ENCODE assay signal across 9 mouse cellular contexts in the genomic region with DNA sequence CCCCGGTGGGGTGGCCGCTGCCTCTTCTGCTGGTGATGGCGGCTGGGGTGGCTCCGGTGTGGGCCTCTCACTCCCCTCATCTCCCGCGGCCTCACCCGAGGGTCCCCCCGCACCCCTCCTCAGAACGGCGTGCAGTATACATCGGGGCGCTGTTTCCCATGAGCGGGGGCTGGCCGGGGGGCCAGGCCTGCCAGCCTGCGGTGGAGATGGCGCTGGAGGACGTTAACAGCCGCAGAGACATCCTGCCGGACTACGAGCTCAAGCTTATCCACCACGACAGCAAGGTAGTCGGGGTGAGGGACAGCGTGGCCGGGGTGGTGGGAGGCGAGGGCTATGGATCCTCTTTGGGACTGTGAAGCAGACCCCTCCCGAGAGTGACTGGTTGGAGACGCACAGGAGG. TPM values are rescaled to one million over a fixed set of nuclear protein-coding genes. Genes with fewer than 3 reads are reported as not detected.
A peak's percentile ranks its signal among the peaks of the same experiment; 100 is the strongest.
DNase-seq lines count a peak whose midpoint lies in the region; ATAC-seq and TF ChIP-seq lines count a peak whose summit lies in the region.
"Had no signal": no experiment of that assay in that cellular context is flagged by ENCODE, and none has a peak within 500 bp of the region (broad histone marks: within the 10 kb centered on the region; RNA-seq: fewer than 3 reads in every experiment).

No protein-coding gene starts in this region.

- 26% methylated on average over 27 of the region's 27 CpGs for WGBS in kidney, adult 2 months
- 24% methylated on average over 27 of the region's 27 CpGs for WGBS in bone marrow, adult 2 months
- 1% methylated on average over 27 of the region's 27 CpGs for WGBS in forebrain, embryonic 12.5 days
- WGBS in limb, embryonic 15.5 days, result 8% methylated on average over 16 of the region's 27 CpGs
- 5% methylated on average over 25 of the region's 27 CpGs for WGBS in stomach, embryonic 15.5 days

- peak overlapping the region; percentile 92 for H3K9ac ChIP-seq in forebrain, embryonic 12.5 days
- peak overlapping the region; percentile 55 for H3K9ac ChIP-seq in limb, embryonic 15.5 days
- peak overlapping the region; percentile 61; the same call in 1 of the 2 replicates for H3K9ac ChIP-seq in stomach, embryonic 15.5 days

- no peak overlapping the region for H3K27ac ChIP-seq in kidney, adult 2 months (ENCODE audit: insufficient read depth, low read depth, low read length)
- H3K27ac ChIP-seq in bone marrow, adult 2 months (ENCODE audit: control insufficient read depth, insufficient read depth, low read depth, low read length, poor library complexity), result no peak overlapping the region
- H3K27ac ChIP-seq in forebrain, embryonic 12.5 days, result peak overlapping the region; percentile 81
- no peak overlapping the region for H3K27ac ChIP-seq in limb, embryonic 15.5 days
- H3K27ac ChIP-seq in stomach, embryonic 15.5 days, result no peak overlapping the region

- no peak for DNase-seq in kidney, adult 2 months
- DNase-seq in kidney, adult 18-20 months, result no peak
- no peak for DNase-seq in urinary bladder, postnatal 14 days (ENCODE audit: low spot score)

- no peaks in the 10 kb centered on the region for H3K9me3 ChIP-seq in forebrain, embryonic 12.5 days
- H3K9me3 ChIP-seq in limb, embryonic 15.5 days, result no peaks in the 10 kb centered on the region
- no peaks in the 10 kb centered on the region for H3K9me3 ChIP-seq in stomach, embryonic 15.5 days

- ATAC-seq in forebrain, embryonic 12.5 days (ENCODE audit: low FRiP score), result peak; percentile 33
- ATAC-seq in limb, embryonic 15.5 days (ENCODE audit: insufficient number of reproducible peaks, low FRiP score, low TSS enrichment, low read depth), result no peak
- ATAC-seq in stomach, embryonic 15.5 days (ENCODE audit: insufficient read depth, low FRiP score, low read depth), result peak; percentile 2; the same call in 1 of the 2 replicates
- ATAC-seq in megakaryocyte-erythroid progenitor cell, adult 5-6 weeks (replicated peaks; ENCODE audit: low FRiP score, low TSS enrichment, poor library complexity, severe bottlenecking), result no peak

- no peaks in the 10 kb centered on the region; the same call in 1 of the 2 replicates for H3K36me3 ChIP-seq in kidney, adult 2 months (ENCODE audit: control insufficient read depth, insufficient read depth, low read length)
- peaks cover 22% of the 10 kb centered on the region for H3K36me3 ChIP-seq in forebrain, embryonic 12.5 days (replicated peaks)
- peaks cover 19% of the 10 kb centered on the region; the same call in 1 of the 2 replicates for H3K36me3 ChIP-seq in limb, embryonic 15.5 days
- H3K36me3 ChIP-seq in stomach, embryonic 15.5 days, result peaks cover 5% of the 10 kb centered on the region; the same call in 1 of the 2 replicates

- H3K4me1 ChIP-seq in kidney, adult 2 months (ENCODE audit: control insufficient read depth, insufficient read depth, low read length), result no peaks in the 10 kb centered on the region; the same call in 1 of the 2 replicates
- no peaks in the 10 kb centered on the region; the same call in 1 of the 2 replicates for H3K4me1 ChIP-seq in bone marrow, adult 2 months (ENCODE audit: control insufficient read depth, insufficient read depth, low read length)
- H3K4me1 ChIP-seq in forebrain, embryonic 12.5 days, result peaks cover 51% of the 10 kb centered on the region
- peaks cover 37% of the 10 kb centered on the region for H3K4me1 ChIP-seq in limb, embryonic 15.5 days
- peaks cover 31% of the 10 kb centered on the region for H3K4me1 ChIP-seq in stomach, embryonic 15.5 days

- no peak for TF ChIP-seq CTCF in kidney, adult 2 months (conservative IDR thresholded peaks at IDR 0.05; ENCODE audit: insufficient read depth, insufficient read length, low read depth, low read length)
- TF ChIP-seq CTCF in bone marrow, adult 2 months (IDR thresholded peaks at IDR 0.05; ENCODE audit: control insufficient read depth, insufficient read depth, low read length), result no peak

- no peaks in the 10 kb centered on the region for H3K27me3 ChIP-seq in kidney, adult 2 months (replicated peaks; ENCODE audit: control insufficient read depth, insufficient read depth, low read length)
- H3K27me3 ChIP-seq in forebrain, embryonic 12.5 days, result peaks cover 12% of the 10 kb centered on the region
- peaks cover 4% of the 10 kb centered on the region for H3K27me3 ChIP-seq in limb, embryonic 15.5 days
- H3K27me3 ChIP-seq in stomach, embryonic 15.5 days (replicated peaks), result no peaks in the 10 kb centered on the region

- H3K4me3 ChIP-seq in kidney, adult 2 months (ENCODE audit: insufficient read depth, low read depth, low read length), result peak overlapping the region; percentile 55; the same call in 1 of the 2 replicates
- H3K4me3 ChIP-seq in bone marrow, adult 2 months (replicated peaks; ENCODE audit: control insufficient read depth, low read depth, low read length), result peak overlapping the region; percentile 48
- H3K4me3 ChIP-seq in forebrain, embryonic 12.5 days (replicated peaks), result peak overlapping the region; percentile 74
- peak overlapping the region; percentile 64 for H3K4me3 ChIP-seq in limb, embryonic 15.5 days
- peak overlapping the region; percentile 55 for H3K4me3 ChIP-seq in stomach, embryonic 15.5 days (replicated peaks)

- peak overlapping the region; percentile 80 for H3K4me2 ChIP-seq in forebrain, embryonic 12.5 days
- H3K4me2 ChIP-seq in limb, embryonic 15.5 days, result peak overlapping the region; percentile 92
- peak overlapping the region; percentile 84 for H3K4me2 ChIP-seq in stomach, embryonic 15.5 days

- no peak for TF ChIP-seq POLR2A in kidney, adult 2 months (IDR thresholded peaks at IDR 0.05; ENCODE audit: low read depth, low read length)
- TF ChIP-seq POLR2A in bone marrow, adult 2 months (IDR thresholded peaks at IDR 0.05; ENCODE audit: borderline replicate concordance, control insufficient read depth, low read depth, low read length), result no peak

RNA-seq across cellular contexts. Expression of a gene that starts 5.1 kb away (rescaled TPM):
- polyA plus RNA-seq in kidney, adult 2 months (2012; rRNA removed), result 21.0 TPM in 2 replicates
- polyA plus RNA-seq in bone marrow, adult 2 months (2011; ENCODE audit: insufficient read depth, insufficient read length, low replicate concordance, missing spikeins), result 19.5 and 47.1 TPM in 2 replicates
- 31.7 and 32.6 TPM in 2 replicates for polyA plus RNA-seq in forebrain, embryonic 12.5 days (2016; fragmentation: Nextera tagmentation; extraction: Ambion mirVana)
- polyA plus RNA-seq in limb, embryonic 15.5 days (2015; fragmentation: Nextera tagmentation; extraction: Ambion mirVana), result 8.1 and 8.7 TPM in 2 replicates
- 8.6 and 11.2 TPM in 2 replicates for polyA plus RNA-seq in stomach, embryonic 15.5 days (2015; fragmentation: Nextera tagmentation; extraction: Ambion mirVana)
- 9.1 and 11.1 TPM in 2 replicates for total RNA-seq in megakaryocyte-erythroid progenitor cell, adult 5-6 weeks (2014; fragmentation: Nextera tagmentation)
- 0.91 and 0.99 TPM in 2 replicates for total RNA-seq in megakaryocyte-erythroid progenitor cell, adult 5-6 weeks (2017)

RNA-seq across cellular contexts. Expression of a gene that starts 27.7 kb away (rescaled TPM):
- not detected in 2 replicates for polyA plus RNA-seq in kidney, adult 2 months (2012; rRNA removed)
- polyA plus RNA-seq in bone marrow, adult 2 months (2011; ENCODE audit: insufficient read depth, insufficient read length, low replicate concordance, missing spikeins), result not detected in 2 replicates
- polyA plus RNA-seq in forebrain, embryonic 12.5 days (2016; fragmentation: Nextera tagmentation; extraction: Ambion mirVana), result 1.1 and 1.2 TPM in 2 replicates
- 0.14 TPM in 1 of 2 replicates, not detected in the other for polyA plus RNA-seq in limb, embryonic 15.5 days (2015; fragmentation: Nextera tagmentation; extraction: Ambion mirVana)
- 0.10 and 0.13 TPM in 2 replicates for polyA plus RNA-seq in stomach, embryonic 15.5 days (2015; fragmentation: Nextera tagmentation; extraction: Ambion mirVana)
- not detected in 2 replicates for total RNA-seq in megakaryocyte-erythroid progenitor cell, adult 5-6 weeks (2014; fragmentation: Nextera tagmentation)
- total RNA-seq in megakaryocyte-erythroid progenitor cell, adult 5-6 weeks (2017), result not detected in 2 replicates
- polyA plus RNA-seq: large intestine, adult 2 months had no signal

RNA-seq across cellular contexts. Expression of a gene that starts 37.4 kb away (rescaled TPM):
- not detected in 2 replicates for polyA plus RNA-seq in kidney, adult 2 months (2012; rRNA removed)
- not detected in 2 replicates for polyA plus RNA-seq in bone marrow, adult 2 months (2011; ENCODE audit: insufficient read depth, insufficient read length, low replicate concordance, missing spikeins)
- 0.06 and 0.15 TPM in 2 replicates for polyA plus RNA-seq in forebrain, embryonic 12.5 days (2016; fragmentation: Nextera tagmentation; extraction: Ambion mirVana)
- not detected in 2 replicates for polyA plus RNA-seq in limb, embryonic 15.5 days (2015; fragmentation: Nextera tagmentation; extraction: Ambion mirVana)
- not detected in 2 replicates for polyA plus RNA-seq in stomach, embryonic 15.5 days (2015; fragmentation: Nextera tagmentation; extraction: Ambion mirVana)
- not detected in 2 replicates for total RNA-seq in megakaryocyte-erythroid progenitor cell, adult 5-6 weeks (2014; fragmentation: Nextera tagmentation)
- not detected in 2 replicates for total RNA-seq in megakaryocyte-erythroid progenitor cell, adult 5-6 weeks (2017)
- polyA plus RNA-seq: large intestine, adult 2 months had no signal

RNA-seq across cellular contexts. Expression of a gene that starts 47.2 kb away (rescaled TPM):
- polyA plus RNA-seq in kidney, adult 2 months (2012; rRNA removed), result not detected in 2 replicates
- polyA plus RNA-seq in bone marrow, adult 2 months (2011; ENCODE audit: insufficient read depth, insufficient read length, low replicate concordance, missing spikeins), result not detected in 2 replicates
- polyA plus RNA-seq in forebrain, embryonic 12.5 days (2016; fragmentation: Nextera tagmentation; extraction: Ambion mirVana), result not detected in 2 replicates
- not detected in 2 replicates for polyA plus RNA-seq in limb, embryonic 15.5 days (2015; fragmentation: Nextera tagmentation; extraction: Ambion mirVana)
- not detected in 2 replicates for polyA plus RNA-seq in stomach, embryonic 15.5 days (2015; fragmentation: Nextera tagmentation; extraction: Ambion mirVana)
- not detected in 2 replicates for total RNA-seq in megakaryocyte-erythroid progenitor cell, adult 5-6 weeks (2014; fragmentation: Nextera tagmentation)
- not detected in 2 replicates for total RNA-seq in megakaryocyte-erythroid progenitor cell, adult 5-6 weeks (2017)
- polyA plus RNA-seq: large intestine, adult 2 months had no signal

RNA-seq across cellular contexts. Expression of a gene that starts 49.9 kb away (rescaled TPM):
- polyA plus RNA-seq in kidney, adult 2 months (2012; rRNA removed), result 2.0 and 3.0 TPM in 2 replicates
- 1.3 and 19.0 TPM in 2 replicates for polyA plus RNA-seq in bone marrow, adult 2 months (2011; ENCODE audit: insufficient read depth, insufficient read length, low replicate concordance, missing spikeins)
- polyA plus RNA-seq in forebrain, embryonic 12.5 days (2016; fragmentation: Nextera tagmentation; extraction: Ambion mirVana), result 193 and 197 TPM in 2 replicates
- polyA plus RNA-seq in limb, embryonic 15.5 days (2015; fragmentation: Nextera tagmentation; extraction: Ambion mirVana), result 64.4 and 72.9 TPM in 2 replicates
- polyA plus RNA-seq in stomach, embryonic 15.5 days (2015; fragmentation: Nextera tagmentation; extraction: Ambion mirVana), result 60.0 and 63.7 TPM in 2 replicates
- 0.87 TPM in 1 of 2 replicates, not detected in the other for total RNA-seq in megakaryocyte-erythroid progenitor cell, adult 5-6 weeks (2014; fragmentation: Nextera tagmentation)
- total RNA-seq in megakaryocyte-erythroid progenitor cell, adult 5-6 weeks (2017), result 0.08 TPM in 1 of 2 replicates, not detected in the other

Comparison
In these comparisons a context has a peak if more than half of its experiments do, and no peak if none do; other contexts are left out.
1. ATAC-seq: peak in forebrain, embryonic 12.5 days (single experiment) and stomach, embryonic 15.5 days (single experiment); none in limb, embryonic 15.5 days (single experiment) and megakaryocyte-erythroid progenitor cell, adult 5-6 weeks (single experiment).
2. Peak in every context shown above with its lines, with median percentiles within 50 percentile points of each other: H3K4me3 ChIP-seq, H3K4me2 ChIP-seq and H3K9ac ChIP-seq.